Mouse (Mus musculus) limb, embryonic 10.5 days (tissue): ENCODE data around the gene Gm11627. TPM values are rescaled to one million over a fixed set of nuclear protein-coding genes. Genes with fewer than 3 reads are reported as not detected.

Experiments
- DNase-seq: peaks from one replicate; pipeline ENCODE4 v3.0.0-alpha.2; 2017; ENCODE audit warnings: low spot score
- H3K27ac ChIP-seq: fragments of 300-500 bp; sonication (generic); 2 replicates; pipeline ENCODE4 v1.5.1; 2016; ENCODE audit warnings: mild to moderate bottlenecking
- H3K27me3 ChIP-seq: fragments of 300-500 bp; sonication (generic); 2 replicates; pipeline ENCODE4 v1.6.1; 2016; ENCODE audit warnings: low read depth, mild to moderate bottlenecking; ENCODE audit not compliant: poor library complexity, severe bottlenecking
- H3K36me3 ChIP-seq: fragments of 300-500 bp; sonication (generic); 2 replicates; pipeline ENCODE4 v1.6.1; 2016; ENCODE audit warnings: mild to moderate bottlenecking, moderate library complexity
- H3K4me1 ChIP-seq: fragments of 300-500 bp; sonication (generic); 2 replicates; pipeline ENCODE4 v1.6.1; 2016
- H3K4me3 ChIP-seq: fragments of 300-500 bp; sonication (generic); 2 replicates; pipeline ENCODE4 v1.5.1; 2016; ENCODE audit warnings: mild to moderate bottlenecking, moderate library complexity
- H3K9me3 ChIP-seq: fragments of 300-500 bp; sonication (generic); replicated peaks from 2 replicates; pipeline ENCODE4 v1.6.1; 2016; ENCODE audit warnings: mild to moderate bottlenecking
- WGBS: fragments of 180-500 bp; shearing (Covaris S2); methylation state at CpG from one replicate; pipeline ENCODE4 v1.1.7; 2016; 5-methylcytosine and 5-hydroxymethylcytosine counted together
- polyA plus RNA-seq: library from polyadenylated mRNA; unstranded; fragments of >200 nt; fragmentation: Nextera tagmentation; extraction: Ambion mirVana; gene quantifications from 2 replicates; pipeline ENCODE4 v1.2.1, GENCODE M21; 2016

The Gm11627 gene
- 2.5 and 3.3 TPM in 2 replicates for polyA plus RNA-seq

DNA sequence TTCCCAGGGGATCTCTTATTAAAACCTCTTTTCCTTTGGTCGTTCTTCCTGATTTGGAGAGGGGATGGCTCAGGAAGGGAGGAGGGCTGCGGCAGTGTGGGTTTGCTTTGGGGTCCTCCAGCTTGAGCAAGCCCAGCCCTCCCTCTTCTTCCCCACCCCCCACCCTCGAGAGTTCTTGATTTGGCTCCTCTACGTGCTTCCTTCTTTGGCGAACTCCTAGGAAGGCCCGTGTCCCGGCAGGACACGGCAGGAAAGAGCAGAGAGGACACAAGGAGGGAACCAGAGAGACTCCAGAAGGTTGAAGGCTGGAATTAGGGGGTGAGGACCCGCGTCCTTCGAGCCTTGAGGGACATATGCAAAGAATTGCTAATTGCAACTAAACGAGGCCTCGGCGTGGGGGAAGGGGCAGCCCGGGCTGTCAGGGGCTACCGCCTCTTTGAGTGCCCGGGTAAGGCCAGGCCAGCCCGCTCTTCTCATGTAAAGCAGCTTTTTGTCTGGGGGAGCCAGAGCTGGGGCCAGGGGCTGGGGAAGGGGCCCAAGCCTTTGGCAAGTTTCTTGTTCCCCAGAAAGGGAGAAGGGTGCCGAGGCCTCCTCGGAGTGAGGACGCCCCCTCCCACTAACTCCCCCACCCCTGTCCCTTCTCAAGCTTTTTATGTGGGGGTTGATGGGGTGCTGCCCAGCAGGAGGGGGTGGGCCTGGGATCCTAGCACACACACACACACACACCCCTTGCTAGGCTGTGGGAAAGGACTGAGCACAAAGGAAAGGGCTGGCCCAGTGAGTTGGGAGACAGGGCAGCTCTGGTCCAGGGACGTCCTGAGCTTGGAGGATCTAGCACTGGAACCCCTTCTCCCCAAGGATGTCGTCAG is at the start of gene Gm11627:
Gm11627 (minus strand) TSS at position 297 of the 869 bp plus-strand sequence.
- Histone ChIP-seq H3K4me3 (peak within 1 kb of the TSS; percentile 51), H3K27ac (peak within 1 kb of the TSS; percentile 90), H3K9me3 (no peaks in the 10 kb centered on the region), H3K4me1 (peaks cover 50% of the 10 kb centered on the region), H3K27me3 (peaks cover 26% of the 10 kb centered on the region), H3K36me3 (no peaks in the 10 kb centered on the region)
- 12% methylated on average over 23 of the region's 23 CpGs for WGBS
- DNase-seq: peak; percentile 69

GRCm38 (mm10) chr11:102628529-102628928 is 49.3 kb upstream of the Gm11627 start:
- Histone ChIP-seq H3K9me3 (no peaks in the 10 kb centered on the region), H3K4me1 (peaks cover 90% of the 10 kb centered on the region), H3K4me3 (no peak overlapping the region), H3K27me3 (no peaks in the 10 kb centered on the region), H3K36me3 (no peaks in the 10 kb centered on the region), H3K27ac (peak overlapping the region; percentile 69)
- 79% methylated on average over 9 of the region's 9 CpGs for WGBS
- DNase-seq: no peak

GRCm38 (mm10) chr11:102627171-102627931 is 48.1 kb upstream of the Gm11627 start:
- Histone ChIP-seq H3K9me3 (no peaks in the 10 kb centered on the region), H3K27me3 (no peaks in the 10 kb centered on the region), H3K4me1 (peaks cover 88% of the 10 kb centered on the region), H3K27ac (peak overlapping the region; percentile 75), H3K36me3 (no peaks in the 10 kb centered on the region), H3K4me3 (no peak overlapping the region)
- 83% methylated on average over 9 of the region's 9 CpGs for WGBS
- no peak for DNase-seq

GRCm38 (mm10) chr11:102624888-102625407 is 45.7 kb upstream of the Gm11627 start:
- Histone ChIP-seq H3K9me3 (no peaks in the 10 kb centered on the region), H3K27me3 (no peaks in the 10 kb centered on the region), H3K4me3 (peak overlapping the region; percentile 11), H3K4me1 (peaks cover 64% of the 10 kb centered on the region), H3K27ac (peak overlapping the region; percentile 92), H3K36me3 (no peaks in the 10 kb centered on the region)
- WGBS: 35% methylated on average over 14 of the region's 14 CpGs
- DNase-seq: peak; percentile 55

DNA sequence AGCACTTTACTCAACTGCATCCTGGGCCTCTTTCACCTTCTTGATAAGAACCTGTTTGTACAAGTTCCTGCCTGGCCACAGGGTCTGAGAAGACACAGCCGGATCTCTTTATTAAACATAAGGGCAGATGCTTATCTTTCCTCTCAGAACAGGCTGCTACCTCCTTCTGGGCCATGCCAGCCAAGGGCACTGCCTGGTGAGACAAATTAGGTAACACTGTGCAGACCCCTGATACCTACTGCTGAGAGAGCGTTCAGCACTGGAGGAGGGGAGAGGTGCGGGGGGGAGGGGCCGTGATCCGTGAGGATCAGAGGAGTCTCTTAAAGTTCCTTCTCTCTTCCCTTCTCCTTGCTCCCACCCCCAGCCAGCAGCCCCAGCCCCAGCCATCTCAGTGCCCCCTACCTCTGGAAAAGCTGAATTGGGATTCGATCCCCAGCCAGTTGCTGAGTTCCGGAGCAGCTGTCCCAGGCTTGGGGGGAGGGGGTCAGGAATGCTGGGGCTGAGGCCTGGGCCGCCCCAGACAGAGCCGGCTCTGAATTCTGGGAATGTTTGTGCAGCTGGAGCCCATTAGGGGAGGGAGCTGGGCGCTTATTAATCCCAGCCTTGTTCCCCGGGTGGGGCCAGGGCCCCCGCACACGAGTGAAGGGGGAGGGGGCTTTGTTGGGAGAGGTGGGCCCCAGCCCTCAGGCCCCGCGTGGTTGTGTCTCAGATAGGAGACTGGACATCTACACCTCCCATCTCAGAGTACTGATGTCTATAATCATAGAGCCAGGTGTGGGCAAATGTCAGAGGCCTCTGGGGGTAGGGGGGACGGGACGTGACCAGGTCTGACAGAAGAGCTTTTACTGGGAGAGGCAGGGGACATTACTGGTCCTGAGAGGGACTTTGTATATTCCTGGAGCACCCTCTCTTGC is 44.9 kb upstream of the Gm11627 start:
- H3K4me3 ChIP-seq: peak overlapping the region; percentile 31

DNA sequence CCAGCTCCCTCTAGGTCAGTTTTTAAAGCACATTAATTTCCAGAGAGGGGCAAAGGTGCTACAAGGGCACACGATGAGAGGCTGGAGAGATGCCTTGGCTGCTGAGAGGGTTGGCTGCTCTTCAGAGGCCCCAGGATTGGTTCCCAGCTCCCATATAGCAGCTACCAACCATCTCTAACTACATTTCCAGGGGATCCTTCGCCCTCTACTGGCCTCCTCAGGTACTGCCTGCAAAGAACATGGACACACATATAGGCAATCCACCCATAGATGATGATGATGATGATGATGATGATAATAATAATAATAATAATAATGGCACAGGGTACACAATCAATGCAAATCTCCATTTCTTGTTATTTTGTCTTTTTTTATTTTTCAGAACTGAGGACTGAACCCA is 40.2 kb upstream of the Gm11627 start:
- H3K9me3 ChIP-seq: peaks cover 3% of the 10 kb centered on the region; the same call in 1 of the 2 replicates
- H3K27ac ChIP-seq: no peak overlapping the region
- peaks cover 10% of the 10 kb centered on the region for H3K36me3 ChIP-seq
- no peaks in the 10 kb centered on the region for H3K27me3 ChIP-seq
- DNase-seq: no peak
- WGBS: 68% methylated on average over 2 of the region's 2 CpGs
- no peak overlapping the region for H3K4me3 ChIP-seq
- H3K4me1 ChIP-seq: peaks cover 19% of the 10 kb centered on the region

More for the DNA sequence above, 44.9 kb upstream of the Gm11627 start:
- Histone ChIP-seq H3K4me1 (peaks cover 56% of the 10 kb centered on the region), H3K27me3 (no peaks in the 10 kb centered on the region), H3K36me3 (peaks cover 4% of the 10 kb centered on the region), H3K27ac (peak overlapping the region; percentile 92), H3K9me3 (peaks cover 3% of the 10 kb centered on the region; the same call in 1 of the 2 replicates)
- DNase-seq: peak; percentile 93
- 2% methylated on average over 17 of the region's 17 CpGs for WGBS

DNA sequence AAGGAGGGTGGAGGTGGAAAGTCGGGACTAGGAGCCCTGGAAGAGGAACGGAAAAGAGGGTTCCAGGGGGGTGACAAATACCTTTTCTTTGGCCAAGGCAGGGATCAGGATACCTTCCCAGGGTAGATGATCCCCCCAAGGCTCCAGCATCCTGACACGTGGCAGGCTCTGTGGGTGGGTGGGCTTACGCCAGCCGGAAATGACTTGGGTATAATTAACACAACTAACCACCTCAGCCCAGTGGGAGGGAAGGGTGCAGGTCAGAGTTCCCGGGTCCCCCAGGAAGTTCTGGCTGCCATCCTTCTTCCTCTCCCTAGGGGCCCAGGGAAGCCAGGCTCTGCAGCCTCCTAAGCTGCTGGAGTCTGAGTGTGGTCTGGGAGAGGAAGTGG is 32.0 kb upstream of the Gm11627 start:
- WGBS: 5% methylated on average over 6 of the region's 6 CpGs
- Histone ChIP-seq H3K4me3 (peak overlapping the region; percentile 87), H3K27ac (peak overlapping the region; percentile 99), H3K36me3 (peaks cover 7% of the 10 kb centered on the region), H3K4me1 (peaks cover 48% of the 10 kb centered on the region), H3K27me3 (no peaks in the 10 kb centered on the region), H3K9me3 (no peaks in the 10 kb centered on the region)
- peak; percentile 46 for DNase-seq

DNA sequence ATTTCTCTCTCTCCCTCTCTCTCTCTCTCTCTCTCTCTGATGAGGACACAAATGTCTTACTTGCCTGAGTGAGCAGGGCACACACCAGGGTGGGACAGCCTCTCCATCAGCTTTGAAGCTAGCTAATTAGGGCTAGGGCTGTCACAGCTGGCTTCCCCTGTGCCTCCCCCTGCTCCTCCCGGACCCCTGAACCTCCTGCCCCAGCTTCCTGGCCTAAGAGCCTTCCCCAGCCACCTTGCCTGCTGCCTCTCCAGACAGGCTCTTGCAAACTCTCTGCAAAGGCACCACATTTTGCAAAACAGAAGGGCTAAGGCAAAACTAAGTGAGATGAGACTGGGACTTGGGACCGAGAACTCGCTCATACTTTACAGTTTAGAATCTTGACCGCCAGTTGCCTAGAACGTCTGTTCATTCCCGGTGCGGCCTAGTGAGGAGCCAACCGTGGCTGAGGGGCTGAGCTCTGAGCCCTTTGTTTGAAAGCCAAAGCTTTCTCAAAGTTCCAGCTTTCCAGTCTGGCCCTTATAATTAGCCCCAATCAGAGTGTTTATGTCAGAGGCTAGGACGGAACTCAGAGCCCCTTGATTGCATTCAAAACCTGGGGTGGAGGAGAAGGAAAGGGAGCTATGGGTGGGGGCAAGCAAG is 31.5 kb upstream of the Gm11627 start:
- Histone ChIP-seq H3K4me3 (peak overlapping the region; percentile 87), H3K27ac (peak overlapping the region; percentile 99), H3K4me1 (peaks cover 48% of the 10 kb centered on the region), H3K9me3 (no peaks in the 10 kb centered on the region), H3K27me3 (no peaks in the 10 kb centered on the region), H3K36me3 (peaks cover 12% of the 10 kb centered on the region)
- 6% methylated on average over 9 of the region's 9 CpGs for WGBS
- DNase-seq: peak; percentile 59

DNA sequence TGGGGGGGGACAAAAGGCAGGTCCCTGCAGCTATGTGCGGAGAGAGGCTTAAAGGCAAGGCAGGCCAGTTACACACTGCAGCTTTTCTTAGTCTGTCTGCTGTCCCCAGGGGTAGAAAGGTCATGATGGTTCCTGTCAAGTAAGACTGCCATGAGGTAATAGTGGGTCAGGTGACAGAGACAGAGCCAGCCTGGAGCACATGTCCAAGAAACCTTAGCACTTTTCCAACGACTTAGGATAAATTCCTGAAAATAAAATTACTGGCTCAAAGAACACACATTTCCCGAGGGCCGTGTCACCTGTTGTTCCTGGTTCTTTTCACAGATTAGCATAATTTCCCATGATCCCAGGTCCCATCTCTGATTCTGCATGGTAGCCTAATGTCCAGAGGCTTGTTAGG is 31.0 kb upstream of the Gm11627 start:
- Histone ChIP-seq H3K9me3 (no peaks in the 10 kb centered on the region), H3K27ac (peak overlapping the region; percentile 99), H3K4me1 (peaks cover 48% of the 10 kb centered on the region), H3K4me3 (peak overlapping the region; percentile 87), H3K27me3 (no peaks in the 10 kb centered on the region), H3K36me3 (peaks cover 18% of the 10 kb centered on the region)
- no peak for DNase-seq
- WGBS: 21% methylated on average over 4 of the region's 4 CpGs

GRCm38 (mm10) chr11:102609483-102609882 is 30.2 kb upstream of the Gm11627 start:
- DNase-seq: no peak
- Histone ChIP-seq H3K4me1 (peaks cover 48% of the 10 kb centered on the region), H3K27ac (peak overlapping the region; percentile 99), H3K27me3 (no peaks in the 10 kb centered on the region), H3K9me3 (no peaks in the 10 kb centered on the region), H3K36me3 (peaks cover 19% of the 10 kb centered on the region), H3K4me3 (peak overlapping the region; percentile 87)
- WGBS: 50% methylated on average over 8 of the region's 8 CpGs

GRCm38 (mm10) chr11:102608691-102609090 is 29.4 kb upstream of the Gm11627 start:
- Histone ChIP-seq H3K27me3 (no peaks in the 10 kb centered on the region), H3K4me1 (peaks cover 48% of the 10 kb centered on the region), H3K27ac (peak overlapping the region; percentile 99), H3K9me3 (no peaks in the 10 kb centered on the region), H3K36me3 (peaks cover 19% of the 10 kb centered on the region), H3K4me3 (peak overlapping the region; percentile 87)
- WGBS: 16% methylated on average over 4 of the region's 4 CpGs
- DNase-seq: no peak
